Mouse (Mus musculus) forebrain, embryonic 11.5 days (tissue): ENCODE measurements at regions not wholly inside any gene's neighbourhood (a gene's known extent, or its start where the extent isn't known, plus 50 kb on each side); places are given as distances from the start of the nearest gene placed in this dataset.

Source experiments
- ATAC-seq: fragments of 200-750 bp; cut with Nextera tagmentation; replicated peaks from 2 replicates; pipeline ENCODE4 v1.8.0; 2017; ENCODE audit warnings: moderate TSS enrichment; ENCODE audit not compliant: low FRiP score
- DNase-seq: peaks from one replicate; pipeline ENCODE4 v3.0.0-alpha.2; 2017; ENCODE audit warnings: low spot score
- H3K27ac ChIP-seq: fragments of 300-500 bp; sonication (generic); 2 replicates; pipeline ENCODE4 v1.5.1; 2014; ENCODE audit warnings: low read depth, low read length
- H3K27me3 ChIP-seq: fragments of 300-500 bp; sonication (generic); 2 replicates; pipeline ENCODE4 v1.6.1; 2014; ENCODE audit warnings: mild to moderate bottlenecking, low read length, mixed read lengths; ENCODE audit not compliant: control insufficient read depth, insufficient read depth
- H3K36me3 ChIP-seq: fragments of 300-500 bp; sonication (generic); 2 replicates; pipeline ENCODE4 v1.6.1; 2014; ENCODE audit warnings: mild to moderate bottlenecking, low read length, moderate library complexity, mixed read lengths; ENCODE audit not compliant: control insufficient read depth, insufficient read depth
- H3K4me1 ChIP-seq: fragments of 300-500 bp; sonication (generic); replicated peaks from 2 replicates; pipeline ENCODE4 v1.6.1; 2014; ENCODE audit warnings: low read length, mixed read lengths; ENCODE audit not compliant: control insufficient read depth, insufficient read depth
- H3K4me2 ChIP-seq: fragments of 300-500 bp; sonication (generic); 2 replicates; pipeline ENCODE4 v1.6.1; 2014; ENCODE audit warnings: low read depth, mild to moderate bottlenecking, low read length, moderate library complexity, mixed read lengths; ENCODE audit not compliant: severe bottlenecking
- H3K4me3 ChIP-seq: fragments of 300-500 bp; sonication (generic); 2 replicates; pipeline ENCODE4 v1.5.1; 2014; ENCODE audit warnings: low read depth, low read length
- H3K9ac ChIP-seq: fragments of 300-500 bp; sonication (generic); 2 replicates; pipeline ENCODE4 v1.6.1; 2014; ENCODE audit warnings: low read length
- H3K9me3 ChIP-seq: fragments of 300-500 bp; sonication (generic); 2 replicates; pipeline ENCODE4 v1.6.1; 2016; ENCODE audit warnings: low read length, mixed read lengths; ENCODE audit not compliant: control insufficient read depth
- WGBS: fragments of 180-500 bp; shearing (Covaris S2); extraction: QIAGEN DNeasy Blood & Tissue Kit; methylation state at CpG from one replicate; pipeline ENCODE4 v1.1.7; 2014; 5-methylcytosine and 5-hydroxymethylcytosine counted together

DNA sequence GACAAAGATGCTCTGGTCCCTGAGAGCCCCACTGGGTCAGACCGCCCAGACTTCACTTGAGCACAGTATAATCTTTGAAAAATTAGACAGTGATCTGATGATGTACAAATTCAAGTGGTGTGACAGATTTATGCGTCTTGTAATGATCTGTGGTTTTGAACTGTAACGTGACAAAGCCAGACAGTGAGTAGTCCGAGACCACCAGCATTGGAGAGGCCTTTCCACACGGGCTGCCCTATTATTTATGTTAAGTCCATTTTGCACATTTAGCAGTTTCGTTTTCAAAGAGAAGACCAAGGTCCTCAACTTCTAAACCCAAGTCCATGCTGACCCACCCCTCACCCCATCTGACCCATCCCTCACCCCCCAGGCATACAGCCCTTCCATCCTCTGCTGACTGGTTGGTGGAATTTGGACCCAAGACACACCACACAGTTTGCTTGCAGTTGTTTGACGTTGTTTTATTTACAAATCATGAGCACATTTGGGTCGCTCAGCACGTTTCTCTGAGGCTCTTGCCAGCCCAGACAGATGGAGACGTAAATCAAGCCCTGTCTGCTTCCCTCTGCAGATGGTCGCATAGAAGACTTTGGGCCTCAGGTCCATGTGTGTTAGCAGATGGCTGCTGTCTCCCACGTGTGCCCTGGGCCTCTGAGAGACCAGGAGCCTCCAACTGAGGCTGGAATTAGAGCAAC lies 132.8 kb upstream of the Myocd start:
- Histone ChIP-seq H3K4me1 (no peaks in the 10 kb centered on the region), H3K4me3 (no peak overlapping the region), H3K4me2 (no peak overlapping the region), H3K9me3 (no peaks in the 10 kb centered on the region), H3K36me3 (no peaks in the 10 kb centered on the region), H3K27ac (no peak overlapping the region), H3K9ac (no peak overlapping the region), H3K27me3 (no peaks in the 10 kb centered on the region)
- ATAC-seq (no peak), DNase-seq (no peak)
- WGBS, result 81% methylated on average over 12 of the region's 12 CpGs

DNA sequence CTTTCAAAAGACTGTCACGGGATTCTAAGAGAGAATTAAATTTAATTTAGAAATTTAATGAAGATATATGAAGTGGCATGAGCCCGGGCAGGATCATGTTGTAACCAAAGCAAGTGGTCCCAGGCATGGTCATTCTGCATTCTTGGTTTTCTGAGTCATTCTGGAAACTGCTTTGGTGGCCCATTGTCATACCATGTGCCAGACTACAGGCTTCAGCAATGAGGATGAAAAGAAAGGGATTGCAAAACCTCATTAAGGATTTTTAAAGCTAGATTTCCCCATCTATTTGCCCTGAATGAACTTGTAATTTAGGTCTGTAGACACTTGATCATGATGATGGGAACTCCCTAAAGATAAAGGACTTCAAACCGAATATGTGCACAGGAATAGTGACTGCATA lies 119.4 kb upstream of the Myocd start:
- Histone ChIP-seq H3K4me3 (no peak overlapping the region), H3K4me1 (no peaks in the 10 kb centered on the region), H3K27me3 (no peaks in the 10 kb centered on the region), H3K27ac (no peak overlapping the region), H3K36me3 (no peaks in the 10 kb centered on the region), H3K9me3 (no peaks in the 10 kb centered on the region), H3K4me2 (no peak overlapping the region), H3K9ac (no peak overlapping the region)
- 86% methylated on average over 3 of the region's 3 CpGs for WGBS
- DNase-seq (no peak), ATAC-seq (no peak)

DNA sequence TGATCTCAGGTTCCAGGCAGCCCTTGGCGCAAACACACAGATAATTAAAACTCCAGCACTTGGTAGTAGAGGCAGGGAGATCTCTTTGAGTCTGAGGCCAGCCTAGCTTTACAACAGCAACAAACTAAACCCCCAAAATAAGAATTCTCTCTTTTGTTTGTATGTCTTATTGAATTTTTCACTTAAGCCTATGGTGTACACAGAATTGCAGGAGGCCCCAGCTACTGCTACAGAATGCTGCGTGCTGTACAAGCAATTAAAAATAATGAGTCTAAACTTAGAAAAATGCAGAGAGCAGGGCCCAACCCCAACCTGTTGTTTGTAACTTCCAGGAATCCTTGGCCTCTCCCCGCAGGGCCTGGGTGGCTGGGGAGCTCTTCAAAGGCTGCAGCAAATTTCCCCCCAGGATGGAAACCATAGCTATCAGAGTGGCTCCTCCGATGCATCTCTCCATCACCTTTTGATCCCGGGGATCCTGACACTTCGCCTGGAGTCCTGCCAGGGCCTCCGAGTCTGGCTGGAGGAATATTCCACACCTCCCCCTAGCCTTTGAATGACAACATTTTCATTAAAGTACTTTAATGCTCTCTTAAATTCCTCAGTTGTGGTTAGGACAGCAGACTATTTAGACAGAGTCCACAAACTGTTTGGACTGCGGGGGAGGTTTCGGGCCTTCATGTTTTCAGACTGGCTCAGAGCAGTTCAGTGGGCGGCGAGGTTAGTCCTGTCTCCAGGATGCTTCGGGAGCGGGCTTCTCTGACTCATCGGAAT lies 116.7 kb upstream of the Myocd start:
- Histone ChIP-seq H3K36me3 (no peaks in the 10 kb centered on the region), H3K4me2 (no peak overlapping the region), H3K9ac (no peak overlapping the region), H3K27me3 (no peaks in the 10 kb centered on the region), H3K27ac (no peak overlapping the region; the same call in 1 of the 2 replicates), H3K4me3 (no peak overlapping the region), H3K4me1 (no peaks in the 10 kb centered on the region), H3K9me3 (no peaks in the 10 kb centered on the region)
- ATAC-seq (peak; percentile 75), DNase-seq (peak; percentile 63)
- 59% methylated on average over 14 of the region's 14 CpGs for WGBS

DNA sequence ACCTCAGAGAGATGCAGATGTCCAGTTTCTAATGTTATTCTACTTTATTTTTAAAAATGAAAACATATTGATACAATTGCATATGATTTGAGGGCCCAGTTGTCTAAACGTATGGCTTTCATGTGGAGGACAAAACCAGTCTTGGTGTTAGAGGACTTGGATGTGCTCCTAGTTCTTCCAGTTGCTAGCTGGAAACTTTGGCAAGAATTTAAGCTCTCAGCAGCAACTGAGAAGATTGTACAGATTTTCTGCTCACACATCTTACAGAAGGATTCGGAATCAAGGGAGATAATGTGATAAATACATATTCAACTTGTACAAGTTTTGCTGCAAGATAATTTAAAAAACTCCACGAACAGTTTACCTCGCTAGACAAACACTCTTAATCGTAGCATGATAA lies 105.6 kb upstream of the Myocd start:
- whole genome bisulfite sequencing, result 87% methylated on average over 5 of the region's 5 CpGs
- no peak for ATAC-seq
- Histone ChIP-seq H3K27ac (no peak overlapping the region), H3K27me3 (no peaks in the 10 kb centered on the region), H3K36me3 (no peaks in the 10 kb centered on the region), H3K4me2 (no peak overlapping the region), H3K9ac (no peak overlapping the region), H3K4me3 (no peak overlapping the region), H3K9me3 (no peaks in the 10 kb centered on the region), H3K4me1 (no peaks in the 10 kb centered on the region)
- no peak for DNase-seq

DNA sequence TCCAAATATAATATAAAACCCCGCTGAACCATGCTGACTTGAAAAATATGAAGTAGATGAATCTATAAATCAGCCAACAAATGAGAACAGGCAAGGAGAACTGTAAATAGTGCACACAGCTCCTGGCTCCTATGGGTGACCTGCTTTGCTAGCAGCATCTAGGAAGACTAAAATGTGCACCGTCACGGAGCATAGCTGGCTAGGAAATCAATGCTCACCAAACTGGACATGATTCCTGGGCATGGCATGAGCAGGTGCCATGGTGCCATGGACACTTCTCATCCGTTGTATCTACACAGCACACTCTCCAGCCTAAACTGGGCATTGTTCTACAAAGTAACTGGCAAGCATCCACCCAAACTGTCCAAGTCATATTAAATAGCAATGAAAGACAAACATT lies 103.3 kb upstream of the Myocd start:
- H3K36me3 ChIP-seq, result no peaks in the 10 kb centered on the region
- H3K4me1 ChIP-seq, result no peaks in the 10 kb centered on the region
- H3K27ac ChIP-seq, result no peak overlapping the region
- ATAC-seq (no peak), DNase-seq (no peak)
- H3K9me3 ChIP-seq, result no peaks in the 10 kb centered on the region
- H3K27me3 ChIP-seq, result no peaks in the 10 kb centered on the region
- WGBS, result 89% methylated on average over 4 of the region's 4 CpGs
- H3K4me3 ChIP-seq, result no peak overlapping the region
- no peak overlapping the region for H3K4me2 ChIP-seq
- H3K9ac ChIP-seq, result no peak overlapping the region

DNA sequence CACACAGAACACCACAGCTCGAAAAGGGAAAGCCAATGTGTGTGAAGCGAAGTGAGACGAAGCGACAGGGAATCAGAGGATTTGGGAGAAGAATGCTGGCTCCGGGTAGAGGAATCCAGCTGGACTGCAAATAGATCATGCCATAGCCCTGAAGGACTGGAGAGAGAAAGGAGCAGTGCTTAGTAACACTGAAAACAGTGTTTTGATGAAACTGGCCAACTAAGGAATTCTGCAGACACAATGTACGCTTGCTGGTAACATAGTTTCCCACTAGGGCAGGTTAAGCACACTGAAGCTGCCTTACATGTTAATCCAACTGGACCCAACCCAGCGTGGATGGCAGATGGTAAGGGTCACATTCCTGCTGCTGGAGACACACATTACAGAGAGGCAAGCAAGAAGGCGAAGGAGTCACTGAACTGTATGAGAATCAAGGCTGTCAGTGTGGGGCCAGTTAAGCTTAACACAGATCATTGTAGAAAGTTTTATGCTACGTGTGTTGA lies 102.6 kb upstream of the Myocd start:
- no peak overlapping the region for H3K9ac ChIP-seq
- H3K4me2 ChIP-seq, result no peak overlapping the region
- H3K9me3 ChIP-seq, result no peaks in the 10 kb centered on the region
- no peaks in the 10 kb centered on the region for H3K36me3 ChIP-seq
- ATAC-seq (no peak), DNase-seq (no peak)
- WGBS, result 80% methylated on average over 9 of the region's 9 CpGs
- H3K4me1 ChIP-seq, result no peaks in the 10 kb centered on the region
- H3K27ac ChIP-seq, result no peak overlapping the region
- no peaks in the 10 kb centered on the region for H3K27me3 ChIP-seq
- no peak overlapping the region for H3K4me3 ChIP-seq

DNA sequence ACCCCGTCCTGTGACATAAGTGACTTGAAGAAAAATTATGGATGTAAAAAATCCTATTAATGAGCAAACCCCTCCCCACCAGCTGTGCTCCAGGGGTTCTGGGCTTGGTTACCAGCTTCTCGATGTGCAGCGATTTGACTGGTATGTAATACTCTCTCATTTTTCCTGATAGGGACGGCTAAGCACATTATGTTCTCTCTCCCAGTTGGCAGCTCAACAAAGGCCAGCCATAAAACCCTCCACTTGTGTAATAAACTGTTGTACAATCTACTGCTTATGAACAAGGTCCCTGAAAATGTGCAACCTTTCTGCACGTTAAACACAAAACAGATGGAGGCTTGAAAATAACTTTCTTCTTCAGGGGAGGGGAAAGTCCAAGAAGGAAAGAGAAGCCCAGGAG lies 98.0 kb upstream of the Myocd start:
- Histone ChIP-seq H3K27ac (no peak overlapping the region), H3K4me1 (no peaks in the 10 kb centered on the region), H3K9ac (no peak overlapping the region), H3K4me2 (no peak overlapping the region), H3K4me3 (no peak overlapping the region), H3K27me3 (no peaks in the 10 kb centered on the region), H3K9me3 (no peaks in the 10 kb centered on the region), H3K36me3 (no peaks in the 10 kb centered on the region)
- ATAC-seq, result no peak
- DNase-seq, result no peak
- 79% methylated on average over 5 of the region's 5 CpGs for WGBS

DNA sequence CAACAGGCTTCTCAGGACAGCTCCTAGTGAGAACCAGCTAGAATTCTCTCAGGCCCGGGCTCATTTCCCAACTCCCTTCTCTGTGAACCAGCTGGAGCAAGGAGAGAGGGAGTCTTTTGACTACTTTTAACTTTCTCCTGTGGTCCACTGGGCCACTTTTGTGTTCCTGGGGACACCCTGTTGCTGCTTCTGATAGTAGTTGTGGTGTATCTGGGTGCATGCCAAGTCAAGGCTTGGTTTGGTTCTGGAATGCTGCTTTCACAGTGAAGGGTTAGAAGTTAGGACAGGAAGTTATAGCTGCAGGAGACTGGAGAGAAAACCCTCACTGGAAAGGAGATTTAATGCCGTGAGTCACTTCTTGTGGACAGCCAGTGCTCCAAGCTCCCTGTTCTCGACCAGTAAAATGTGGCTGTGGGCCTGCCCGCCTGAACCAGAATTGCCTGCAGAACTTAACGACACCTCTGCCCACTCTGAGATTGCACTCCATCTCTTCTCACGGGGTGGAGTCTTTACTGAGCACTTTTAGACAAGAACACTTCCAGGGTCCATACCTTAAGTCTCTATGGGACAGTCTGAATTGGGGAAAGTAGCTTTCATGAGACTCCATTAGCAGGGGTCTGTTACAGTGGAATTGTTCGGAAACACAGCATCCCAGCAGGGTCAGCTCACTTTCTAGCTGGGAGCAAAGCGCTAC lies 97.0 kb upstream of the Myocd start:
- no peaks in the 10 kb centered on the region for H3K4me1 ChIP-seq
- 85% methylated on average over 8 of the region's 8 CpGs for WGBS
- no peak overlapping the region for H3K9ac ChIP-seq
- ATAC-seq (no peak), DNase-seq (no peak)
- H3K4me2 ChIP-seq, result no peak overlapping the region
- no peaks in the 10 kb centered on the region for H3K9me3 ChIP-seq
- no peaks in the 10 kb centered on the region for H3K27me3 ChIP-seq
- no peak overlapping the region for H3K27ac ChIP-seq
- no peaks in the 10 kb centered on the region for H3K36me3 ChIP-seq
- H3K4me3 ChIP-seq, result no peak overlapping the region
